Mouse (Mus musculus): ENCODE results near the gene Pipox.

Pipox gene

GRCm38 (mm10) chr11:77848131-77848530 is 45.8 kb downstream of the Pipox start:
- DNase-seq (ENCODE audit: extremely low spot score) = no peak

DNA sequence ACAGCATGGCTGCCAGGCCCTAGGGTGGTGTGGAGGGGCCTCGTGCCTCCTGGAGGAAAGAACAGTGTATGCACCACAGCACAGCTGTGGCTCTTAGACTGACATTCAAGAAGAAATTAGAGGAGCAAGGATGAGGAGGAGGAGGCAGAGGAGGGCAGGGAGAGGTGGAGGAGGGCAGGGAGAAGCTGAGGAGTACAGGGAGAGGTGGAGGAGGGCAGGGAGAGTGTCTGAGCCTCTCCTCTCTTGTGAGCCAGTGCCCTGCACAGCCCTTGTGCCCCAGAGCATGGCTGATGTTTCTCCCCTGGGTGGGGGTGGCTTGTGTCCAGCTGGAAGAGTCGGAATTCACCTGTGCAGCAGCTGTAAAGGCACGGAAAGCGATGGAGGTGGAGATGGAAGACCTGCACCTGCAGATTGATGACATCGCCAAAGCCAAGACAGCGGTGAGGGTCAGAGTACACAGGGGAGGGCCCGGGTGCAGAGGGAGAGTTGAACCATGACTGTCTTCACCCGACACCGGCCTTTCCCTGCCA is 46.2 kb downstream of the Pipox start:
- DNase-seq (ENCODE audit: extremely low spot score) = no peak

DNA sequence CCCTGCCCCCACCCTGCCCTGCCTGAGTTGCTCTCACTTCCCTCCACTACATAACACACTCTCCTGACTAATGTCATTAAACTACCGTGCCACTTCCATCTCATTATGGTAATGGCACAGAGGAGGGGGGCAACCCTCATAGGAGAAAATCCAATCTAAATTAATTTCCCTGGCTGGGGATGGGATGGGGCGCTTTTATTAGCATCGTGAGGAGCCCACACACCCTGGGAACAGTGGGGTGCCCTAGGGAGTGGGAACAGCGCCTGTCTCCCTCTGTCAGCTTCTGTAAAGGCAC is 50.0 kb downstream of the Pipox start:
- no peak for DNase-seq (ENCODE audit: extremely low spot score)

DNA sequence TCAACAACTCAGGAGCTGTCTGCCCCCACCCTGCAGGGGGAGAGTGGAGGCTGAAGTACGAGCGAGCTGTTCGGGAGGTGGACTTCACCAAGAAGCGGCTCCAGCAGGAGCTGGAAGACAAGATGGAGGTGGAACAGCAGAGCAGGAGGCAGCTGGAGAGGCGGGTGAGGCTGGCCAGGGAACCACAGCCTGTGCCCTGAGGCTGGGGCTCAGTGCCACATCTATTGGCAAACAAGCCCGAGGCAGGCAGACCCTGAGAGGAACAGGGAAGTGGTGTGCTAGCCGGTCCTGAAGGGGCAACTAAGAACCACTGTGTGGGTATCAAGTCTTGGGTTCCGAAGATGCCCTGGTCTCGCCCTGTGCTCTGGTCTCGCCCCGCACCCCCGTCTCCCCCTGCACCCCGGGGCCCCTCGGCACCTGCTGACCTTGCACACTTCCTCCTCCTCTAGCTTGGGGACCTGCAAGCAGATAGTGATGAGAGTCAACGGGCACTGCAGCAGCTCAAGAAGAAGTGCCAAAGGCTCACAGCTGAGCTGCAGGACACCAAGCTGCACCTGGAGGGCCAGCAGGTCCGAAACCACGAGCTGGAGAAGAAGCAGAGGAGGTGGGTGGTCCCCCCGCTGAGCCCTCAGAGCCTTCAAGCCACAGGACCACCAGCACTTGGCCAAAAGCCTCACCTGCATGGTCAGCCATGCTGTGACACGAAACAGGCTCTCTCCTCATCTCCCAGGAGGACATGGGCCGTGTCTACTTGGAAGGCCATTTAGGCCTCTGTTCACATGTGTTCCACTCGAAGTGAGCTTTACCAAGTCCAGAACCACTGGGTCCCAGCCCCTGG is 50.6 kb downstream of the Pipox start:
- no peak for DNase-seq (ENCODE audit: extremely low spot score)

GRCm38 (mm10) chr11:77840523-77841245 is 53.2 kb downstream of the Pipox start:
- DNase-seq (ENCODE audit: extremely low spot score) = no peak

DNA sequence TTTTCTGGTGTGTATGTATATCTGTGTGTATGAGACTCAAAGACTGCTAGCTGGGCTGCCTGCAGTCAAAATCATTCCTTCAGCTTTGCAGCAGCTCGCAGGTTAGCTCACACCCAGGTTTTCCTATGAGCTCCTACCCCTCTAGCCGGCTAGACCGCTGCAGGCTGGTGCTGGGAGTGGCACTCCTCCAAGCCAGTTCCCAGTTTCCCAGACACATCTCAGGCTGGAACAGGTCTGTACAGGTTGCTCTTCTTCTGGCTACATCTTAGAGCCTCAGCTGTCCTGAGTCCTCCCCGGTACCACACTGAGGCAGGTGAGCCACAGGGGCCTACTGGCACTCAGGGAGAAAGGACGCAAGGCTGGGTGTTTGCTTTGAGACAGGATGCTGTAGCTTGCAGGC is 56.0 kb downstream of the Pipox start:
- no peak for DNase-seq (ENCODE audit: extremely low spot score)

DNA sequence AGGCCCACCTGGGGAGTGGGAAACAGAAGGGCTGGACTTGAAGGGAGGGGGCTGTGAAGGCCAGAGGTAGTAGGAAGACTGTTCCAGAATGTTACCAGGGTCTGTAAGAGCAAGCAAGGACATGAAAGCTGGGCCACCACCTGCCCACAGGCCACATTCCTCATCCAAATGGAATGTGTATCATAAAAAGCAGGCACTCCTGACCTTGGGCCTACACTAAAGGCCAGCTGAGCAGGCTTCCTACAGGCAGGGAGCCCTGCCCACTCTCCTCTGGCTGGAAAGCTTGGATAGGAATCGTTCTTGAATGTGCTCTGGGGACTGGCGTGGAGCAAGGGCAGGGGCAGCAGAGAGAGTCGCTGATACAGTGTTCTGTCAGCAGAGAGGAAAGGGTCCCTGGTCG is 57.1 kb downstream of the Pipox start:
- no peak for DNase-seq (ENCODE audit: extremely low spot score)

- DNase-seq (ENCODE audit: extremely low spot score) = no peak
These were observed 57.6 kb downstream of the Pipox start for GRCm38 (mm10) chr11:77836290-77836689.

DNA sequence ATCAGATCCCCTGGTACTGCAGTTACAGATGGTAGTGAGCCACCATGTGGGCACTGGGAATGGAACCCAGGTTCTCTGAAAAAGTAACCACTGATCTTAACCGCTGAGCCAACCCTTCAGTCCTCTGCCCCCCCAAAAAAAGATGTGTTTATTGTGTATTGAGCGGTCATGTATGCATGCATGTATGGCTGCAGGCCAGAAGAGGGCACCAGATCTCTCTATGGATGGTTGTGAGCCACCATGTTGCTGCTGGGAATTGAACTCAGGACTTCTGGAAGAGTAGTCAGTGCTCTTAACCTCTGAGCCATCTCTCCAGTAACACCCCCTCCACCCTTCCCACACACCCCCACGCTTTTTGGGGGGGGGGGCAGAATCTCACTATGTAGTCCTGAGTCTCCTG is 58.8 kb downstream of the Pipox start:
- DNase-seq (ENCODE audit: extremely low spot score) = no peak

- DNase-seq (ENCODE audit: extremely low spot score) = no peak
These were observed 61.4 kb downstream of the Pipox start for GRCm38 (mm10) chr11:77832541-77832940.

DNA sequence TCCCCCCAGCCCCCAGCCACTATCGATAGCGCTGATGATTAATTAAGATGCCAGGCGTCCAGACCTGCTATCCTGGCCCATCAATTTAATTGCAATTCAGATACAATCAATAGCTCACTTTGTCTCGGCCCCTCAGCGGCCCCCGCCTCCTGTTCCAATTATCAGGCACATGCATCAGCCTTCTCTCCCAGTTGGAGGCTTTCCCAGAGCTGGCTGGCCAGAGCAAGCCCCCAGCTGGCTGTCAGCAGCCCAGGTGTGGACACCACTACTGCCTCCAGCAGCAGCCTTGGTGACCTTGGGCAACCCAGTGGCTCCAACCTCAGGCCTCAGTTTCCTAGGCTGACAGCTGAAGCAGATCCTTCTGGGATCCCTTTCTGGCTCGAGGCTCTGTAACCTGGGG is 63.0 kb downstream of the Pipox start:
- no peak for DNase-seq (ENCODE audit: extremely low spot score)
